Comparison of ENCODE assay signal across 14 mouse cellular contexts in the genomic region with DNA sequence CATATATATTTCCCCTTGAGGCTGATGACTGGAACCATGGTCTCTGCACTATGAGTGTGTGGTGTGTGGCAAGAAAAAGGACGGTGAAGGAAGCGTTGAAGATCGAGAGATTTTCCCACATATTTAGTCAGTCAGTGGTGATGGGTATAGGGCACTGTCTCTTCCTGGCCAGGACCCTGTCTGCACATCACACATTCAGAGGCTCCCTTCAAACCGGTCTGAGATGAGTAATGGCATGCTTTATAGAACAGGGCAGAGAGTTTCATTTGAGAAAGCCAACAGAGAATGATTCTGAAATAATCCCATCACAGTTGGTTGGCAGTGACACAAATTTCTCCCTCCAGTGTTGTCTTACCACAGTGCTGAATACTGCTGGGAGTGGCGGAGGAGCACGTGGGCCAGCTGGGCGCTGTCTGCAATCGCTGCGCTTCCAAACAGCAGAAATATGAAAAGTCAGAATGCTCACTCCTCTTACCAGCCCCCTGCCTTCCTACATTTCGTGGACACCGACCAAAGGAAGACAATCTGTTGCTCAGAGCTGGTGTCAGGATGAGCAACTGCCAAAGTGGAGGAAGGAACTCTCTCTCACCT.
DNase-seq lines count a peak whose midpoint lies in the region; ATAC-seq and TF ChIP-seq lines count a peak whose summit lies in the region.
"Had no signal": no experiment of that assay in that cellular context is flagged by ENCODE, and none has a peak within 500 bp of the region (broad histone marks: within the 10 kb centered on the region; RNA-seq: fewer than 3 reads in every experiment).

No protein-coding gene starts in this region.

- intact Hi-C loops in gastrocnemius, adult 2 months (cut with DNase I), result no loop called here

- DNase-seq in embryonic facial prominence, embryonic 14.5 days (ENCODE audit: low spot score), result no peak
- DNase-seq in embryonic facial prominence, embryonic 10.5 days (ENCODE audit: low spot score), result no peak
- peak; percentile 74 for DNase-seq in brain, adult 2 months (ENCODE audit: low read depth, low spot score)
- DNase-seq in layer of hippocampus, postnatal 14 days (ENCODE audit: low spot score in 2 of 2), result peak; percentile 33 to 60
- peak; percentile 21 for DNase-seq in lung, postnatal 14 days
- no peak for DNase-seq in Muller cell, postnatal 12 days (ENCODE audit: inconsistent ontology term)
- no peak for DNase-seq in gastrocnemius, adult 2 months
- DNase-seq: thymus, adult 18-20 months had no signal

- no peak for TF ChIP-seq CTCF in gastrocnemius, adult 2 months (IDR thresholded peaks at IDR 0.05)

- no peak overlapping the region for H3K9ac ChIP-seq in embryonic facial prominence, embryonic 14.5 days (ENCODE audit: low read depth, low read length)
- H3K9ac ChIP-seq: embryonic facial prominence, embryonic 13.5 days; heart, embryonic 12.5 days; kidney, embryonic 15.5 days had no signal

- 66% methylated on average over 11 of the region's 11 CpGs for WGBS in embryonic facial prominence, embryonic 14.5 days
- WGBS in embryonic facial prominence, embryonic 10.5 days, result 82% methylated on average over 11 of the region's 11 CpGs

- H3K4me1 ChIP-seq in embryonic facial prominence, embryonic 14.5 days (ENCODE audit: control insufficient read depth, insufficient read depth, low read length), result no peaks in the 10 kb centered on the region
- peaks cover 7% of the 10 kb centered on the region for H3K4me1 ChIP-seq in embryonic facial prominence, embryonic 10.5 days
- H3K4me1 ChIP-seq: embryonic facial prominence, embryonic 13.5 days; kidney, embryonic 15.5 days had no signal

- ATAC-seq in embryonic facial prominence, embryonic 14.5 days (ENCODE audit: low read depth), result peak; percentile 57
- no peak for ATAC-seq in erythroid progenitor cell, adult 5-6 weeks (replicated peaks; ENCODE audit: low FRiP score, poor library complexity, severe bottlenecking)

- no peaks in the 10 kb centered on the region for H3K27me3 ChIP-seq in embryonic facial prominence, embryonic 14.5 days (replicated peaks; ENCODE audit: control insufficient read depth, insufficient read depth, low read length)
- H3K27me3 ChIP-seq in embryonic facial prominence, embryonic 10.5 days (replicated peaks; ENCODE audit: low read depth, poor library complexity, severe bottlenecking), result no peaks in the 10 kb centered on the region
- H3K27me3 ChIP-seq: embryonic facial prominence, embryonic 13.5 days; heart, embryonic 12.5 days; kidney, embryonic 15.5 days had no signal

- H3K36me3 ChIP-seq in embryonic facial prominence, embryonic 14.5 days (ENCODE audit: control insufficient read depth, insufficient read depth, low read length), result no peaks in the 10 kb centered on the region
- H3K36me3 ChIP-seq in embryonic facial prominence, embryonic 10.5 days (replicated peaks), result no peaks in the 10 kb centered on the region
- H3K36me3 ChIP-seq: embryonic facial prominence, embryonic 13.5 days; heart, embryonic 12.5 days; kidney, embryonic 15.5 days had no signal

- H3K4me3 ChIP-seq in embryonic facial prominence, embryonic 14.5 days (ENCODE audit: low read depth, low read length), result no peak overlapping the region
- no peak overlapping the region for H3K4me3 ChIP-seq in embryonic facial prominence, embryonic 10.5 days
- no peak overlapping the region for H3K4me3 ChIP-seq in gastrocnemius, adult 2 months
- H3K4me3 ChIP-seq: embryonic facial prominence, embryonic 13.5 days; heart, embryonic 12.5 days; kidney, embryonic 15.5 days; myocyte had no signal

- H3K9me3 ChIP-seq in embryonic facial prominence, embryonic 14.5 days (ENCODE audit: control insufficient read depth, low read length), result no peaks in the 10 kb centered on the region
- no peaks in the 10 kb centered on the region for H3K9me3 ChIP-seq in embryonic facial prominence, embryonic 10.5 days
- H3K9me3 ChIP-seq: embryonic facial prominence, embryonic 13.5 days; heart, embryonic 12.5 days; kidney, embryonic 15.5 days had no signal

- no peak overlapping the region for H3K27ac ChIP-seq in embryonic facial prominence, embryonic 14.5 days (replicated peaks; ENCODE audit: low read depth, low read length)
- H3K27ac ChIP-seq in embryonic facial prominence, embryonic 10.5 days (replicated peaks), result no peak overlapping the region
- H3K27ac ChIP-seq in gastrocnemius, adult 2 months, result no peak overlapping the region
- H3K27ac ChIP-seq: embryonic facial prominence, embryonic 13.5 days; kidney, embryonic 15.5 days; macrophage had no signal

- no peak overlapping the region for H3K4me2 ChIP-seq in embryonic facial prominence, embryonic 14.5 days (ENCODE audit: low read depth, low read length)
- H3K4me2 ChIP-seq: embryonic facial prominence, embryonic 13.5 days; heart, embryonic 12.5 days; kidney, embryonic 15.5 days had no signal

Comparison
In these comparisons a context has a peak if more than half of its experiments do, and no peak if none do; other contexts are left out.
1. DNase-seq: peak in brain, adult 2 months (single experiment), layer of hippocampus, postnatal 14 days (2 of 2) and lung, postnatal 14 days (single experiment); none in embryonic facial prominence, embryonic 14.5 days (single experiment), embryonic facial prominence, embryonic 10.5 days (single experiment), Muller cell, postnatal 12 days (single experiment) and gastrocnemius, adult 2 months (single experiment).